ENCODE assay signal across 12 mouse cellular contexts in the genomic region with DNA sequence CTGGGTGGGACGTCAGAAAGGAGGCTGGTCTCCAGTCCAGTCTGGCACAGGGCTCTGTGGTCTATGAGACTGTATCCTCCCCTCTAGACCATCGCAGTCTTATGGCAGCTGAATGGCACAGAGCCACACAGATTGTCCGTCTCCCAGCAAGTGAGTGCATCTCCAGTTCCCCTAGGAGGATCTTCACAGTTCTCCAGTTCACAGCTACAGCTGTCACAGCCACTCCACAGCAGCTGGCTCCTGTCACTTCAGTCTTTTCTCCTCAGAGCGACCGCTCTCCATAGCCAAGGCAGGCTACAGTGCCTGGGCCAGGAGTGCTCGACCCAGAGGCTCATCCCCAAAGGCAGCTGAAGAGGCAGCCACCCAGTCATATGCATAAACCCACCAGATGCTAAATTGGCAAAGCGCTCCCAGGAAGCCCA. TPM values are rescaled to one million over a fixed set of nuclear protein-coding genes. Genes with fewer than 3 reads are reported as not detected.
DNase-seq lines count a peak whose midpoint lies in the region; ATAC-seq and TF ChIP-seq lines count a peak whose summit lies in the region.
"Had no signal": no experiment of that assay in that cellular context is flagged by ENCODE, and none has a peak within 500 bp of the region (broad histone marks: within the 10 kb centered on the region; RNA-seq: fewer than 3 reads in every experiment).

No protein-coding gene starts in this region.

- no peak overlapping the region for H3K4me3 ChIP-seq in kidney, embryonic 14.5 days (ENCODE audit: low read length)
- no peak overlapping the region for H3K4me3 ChIP-seq in embryonic facial prominence, embryonic 14.5 days (ENCODE audit: low read depth, low read length)
- H3K4me3 ChIP-seq in intestine, embryonic 16.5 days (ENCODE audit: low read length), result no peak overlapping the region
- no peak overlapping the region for H3K4me3 ChIP-seq in myocyte
- H3K4me3 ChIP-seq: heart, embryonic 15.5 days had no signal

- H3K9me3 ChIP-seq in kidney, embryonic 14.5 days (ENCODE audit: control insufficient read depth, low read length), result no peaks in the 10 kb centered on the region
- no peaks in the 10 kb centered on the region for H3K9me3 ChIP-seq in embryonic facial prominence, embryonic 14.5 days (ENCODE audit: control insufficient read depth, low read length)
- H3K9me3 ChIP-seq in intestine, embryonic 16.5 days (ENCODE audit: control insufficient read depth, low read length), result no peaks in the 10 kb centered on the region
- H3K9me3 ChIP-seq: heart, embryonic 15.5 days had no signal

- peak; percentile 26 for TF ChIP-seq POLR2A in myocyte (IDR thresholded peaks at IDR 0.05; ENCODE audit: insufficient read length, low read depth)

- H3K27ac ChIP-seq in kidney, embryonic 14.5 days (ENCODE audit: low read depth, low read length), result no peak overlapping the region
- H3K27ac ChIP-seq in embryonic facial prominence, embryonic 14.5 days (replicated peaks; ENCODE audit: low read depth, low read length), result no peak overlapping the region
- H3K27ac ChIP-seq in intestine, embryonic 16.5 days (ENCODE audit: low read length), result peak overlapping the region; percentile 42; the same call in 1 of the 2 replicates
- H3K27ac ChIP-seq: heart, embryonic 15.5 days had no signal

- peaks cover 43% of the 10 kb centered on the region for H3K27me3 ChIP-seq in kidney, embryonic 14.5 days (ENCODE audit: control insufficient read depth, insufficient read depth, low read length)
- H3K27me3 ChIP-seq in embryonic facial prominence, embryonic 14.5 days (replicated peaks; ENCODE audit: control insufficient read depth, insufficient read depth, low read length), result peaks cover 47% of the 10 kb centered on the region
- peaks cover 42% of the 10 kb centered on the region for H3K27me3 ChIP-seq in intestine, embryonic 16.5 days (replicated peaks; ENCODE audit: control insufficient read depth, insufficient read depth, low read length)
- H3K27me3 ChIP-seq in myocyte (ENCODE audit: control insufficient read depth, insufficient read depth, insufficient read length), result peaks cover 15% of the 10 kb centered on the region

- peaks cover 29% of the 10 kb centered on the region for H3K36me3 ChIP-seq in kidney, embryonic 14.5 days (ENCODE audit: control insufficient read depth, insufficient read depth, low read length)
- peaks cover 32% of the 10 kb centered on the region for H3K36me3 ChIP-seq in embryonic facial prominence, embryonic 14.5 days (ENCODE audit: control insufficient read depth, insufficient read depth, low read length)
- H3K36me3 ChIP-seq in intestine, embryonic 16.5 days (ENCODE audit: control insufficient read depth, insufficient read depth, low read length), result no peaks in the 10 kb centered on the region
- H3K36me3 ChIP-seq in myocyte (ENCODE audit: control insufficient read depth, insufficient read depth), result no peaks in the 10 kb centered on the region

- H3K79me2 ChIP-seq in myocyte (ENCODE audit: control insufficient read depth, insufficient read depth), result no peaks in the 10 kb centered on the region

- H3ac ChIP-seq in myocyte (ENCODE audit: control insufficient read depth, insufficient read length), result no peak overlapping the region

- H3K9ac ChIP-seq in kidney, embryonic 14.5 days (ENCODE audit: low read depth, low read length), result no peak overlapping the region
- H3K9ac ChIP-seq in embryonic facial prominence, embryonic 14.5 days (ENCODE audit: low read depth, low read length), result no peak overlapping the region
- H3K9ac ChIP-seq in intestine, embryonic 16.5 days (ENCODE audit: low read depth, low read length), result no peak overlapping the region
- H3K9ac ChIP-seq: heart, embryonic 15.5 days had no signal

- ATAC-seq in kidney, embryonic 14.5 days (ENCODE audit: low FRiP score, low TSS enrichment), result peak; percentile 65
- ATAC-seq in embryonic facial prominence, embryonic 14.5 days (ENCODE audit: low read depth), result peak; percentile 86
- peak; percentile 60 for ATAC-seq in intestine, embryonic 16.5 days
- ATAC-seq in frontal cortex, adult (ENCODE audit: low TSS enrichment), result no peak
- ATAC-seq in megakaryocyte, adult 5-6 weeks (ENCODE audit: poor library complexity, severe bottlenecking), result no peak
- ATAC-seq in monocyte, adult 5-6 weeks (replicated peaks; ENCODE audit: insufficient number of reproducible peaks, low FRiP score, low TSS enrichment, poor library complexity, severe bottlenecking), result no peak

- H3K4me2 ChIP-seq in kidney, embryonic 14.5 days (replicated peaks; ENCODE audit: low read depth, low read length), result no peak overlapping the region
- H3K4me2 ChIP-seq in embryonic facial prominence, embryonic 14.5 days (ENCODE audit: low read depth, low read length), result no peak overlapping the region
- no peak overlapping the region for H3K4me2 ChIP-seq in intestine, embryonic 16.5 days (ENCODE audit: low read depth, low read length)
- H3K4me2 ChIP-seq in myocyte (ENCODE audit: low read depth), result peak overlapping the region; percentile 34
- H3K4me2 ChIP-seq: heart, embryonic 15.5 days had no signal

- H3K4me1 ChIP-seq in kidney, embryonic 14.5 days (ENCODE audit: control insufficient read depth, insufficient read depth, low read length), result peaks cover 12% of the 10 kb centered on the region
- H3K4me1 ChIP-seq in embryonic facial prominence, embryonic 14.5 days (ENCODE audit: control insufficient read depth, insufficient read depth, low read length), result peaks cover 16% of the 10 kb centered on the region
- peaks cover 33% of the 10 kb centered on the region for H3K4me1 ChIP-seq in intestine, embryonic 16.5 days (ENCODE audit: control insufficient read depth, insufficient read depth, low read length)

- 41% methylated on average over 7 of the region's 7 CpGs for WGBS in kidney, embryonic 14.5 days
- WGBS in embryonic facial prominence, embryonic 14.5 days, result 75% methylated on average over 7 of the region's 7 CpGs
- WGBS in intestine, embryonic 16.5 days, result 60% methylated on average over 7 of the region's 7 CpGs

- DNase-seq in kidney, adult 9 months, result no peak
- peak; percentile 83 for DNase-seq in embryonic facial prominence, embryonic 14.5 days (ENCODE audit: low spot score)
- DNase-seq: adrenal gland, adult 2 months; right cerebral cortex, postnatal 25 days had no signal

TF ChIP-seq in myocyte, 11 proteins besides CTCF, POLR2A, EP300 and RAD21 (continues in another document):
- TF ChIP-seq SRF (IDR thresholded peaks at IDR 0.05; ENCODE audit: control insufficient read depth, insufficient read length, low read depth) (no peak), MAX (IDR thresholded peaks at IDR 0.05; ENCODE audit: low read depth) (no peak), E2F4 (IDR thresholded peaks at IDR 0.05; ENCODE audit: insufficient read depth) (no peak), TCF3 (IDR thresholded peaks at IDR 0.05; ENCODE audit: insufficient read length, low read depth) (peak; percentile 95), REST (IDR thresholded peaks at IDR 0.05; ENCODE audit: insufficient read depth, insufficient read length) (no peak), USF1 (IDR thresholded peaks at IDR 0.05; ENCODE audit: low read depth) (no peak)

RNA-seq across cellular contexts. Expression of a gene that starts 5.0 kb away (rescaled TPM):
- 0.13 TPM in 1 of 2 replicates, not detected in the other for polyA plus RNA-seq in kidney, embryonic 14.5 days (2014; fragmentation: Nextera tagmentation; extraction: Ambion mirVana)
- 0.29 and 0.60 TPM in 2 replicates for polyA plus RNA-seq in embryonic facial prominence, embryonic 14.5 days (2014; fragmentation: Nextera tagmentation; extraction: Ambion mirVana)
- 0.16 and 0.31 TPM in 2 replicates for polyA plus RNA-seq in intestine, embryonic 16.5 days (2015; fragmentation: Nextera tagmentation; extraction: Ambion mirVana)
- 1.5 TPM for polyA plus RNA-seq in myocyte (2012; fragmentation: generic; extraction: Trizol)
- not detected in 2 replicates for total RNA-seq in megakaryocyte, adult 5-6 weeks (2015)
- total RNA-seq in megakaryocyte, adult 5-6 weeks (2017), result 0.07 TPM in 1 of 2 replicates, not detected in the other
- not detected in 3 replicates for total RNA-seq in monocyte, adult 5-6 weeks (2017)
- total RNA-seq: megakaryocyte-erythroid progenitor cell, adult 5-6 weeks had no signal

RNA-seq across cellular contexts. Expression of a gene that starts 11.8 kb away (rescaled TPM):
- polyA plus RNA-seq in kidney, embryonic 14.5 days (2014; fragmentation: Nextera tagmentation; extraction: Ambion mirVana), result 60.6 and 85.6 TPM in 2 replicates
- polyA plus RNA-seq in embryonic facial prominence, embryonic 14.5 days (2014; fragmentation: Nextera tagmentation; extraction: Ambion mirVana), result 91.9 and 92.5 TPM in 2 replicates
- 90.9 and 94.8 TPM in 2 replicates for polyA plus RNA-seq in intestine, embryonic 16.5 days (2015; fragmentation: Nextera tagmentation; extraction: Ambion mirVana)
- 83.0 TPM for polyA plus RNA-seq in myocyte (2012; fragmentation: generic; extraction: Trizol)
- 17.4 and 21.0 TPM in 2 replicates for total RNA-seq in megakaryocyte, adult 5-6 weeks (2015)
- 17.8 and 19.3 TPM in 2 replicates for total RNA-seq in megakaryocyte, adult 5-6 weeks (2017)
- total RNA-seq in monocyte, adult 5-6 weeks (2017), result 18.0 to 34.3 TPM (median 25.7 TPM) in 3 replicates

RNA-seq across cellular contexts. Expression of a gene that starts 21.3 kb away (rescaled TPM):
- 49.6 and 66.3 TPM in 2 replicates for polyA plus RNA-seq in kidney, embryonic 14.5 days (2014; fragmentation: Nextera tagmentation; extraction: Ambion mirVana)
- 60.5 and 71.2 TPM in 2 replicates for polyA plus RNA-seq in embryonic facial prominence, embryonic 14.5 days (2014; fragmentation: Nextera tagmentation; extraction: Ambion mirVana)
- 52.5 and 54.6 TPM in 2 replicates for polyA plus RNA-seq in intestine, embryonic 16.5 days (2015; fragmentation: Nextera tagmentation; extraction: Ambion mirVana)
- polyA plus RNA-seq in myocyte (2012; fragmentation: generic; extraction: Trizol), result 55.0 TPM
- total RNA-seq in megakaryocyte, adult 5-6 weeks (2015), result 29.2 and 34.8 TPM in 2 replicates
- total RNA-seq in megakaryocyte, adult 5-6 weeks (2017), result 20.3 and 27.3 TPM in 2 replicates
- 39.7 to 67.5 TPM (median 48.1 TPM) in 3 replicates for total RNA-seq in monocyte, adult 5-6 weeks (2017)

RNA-seq across cellular contexts. Expression of a gene that starts 47.9 kb away (rescaled TPM):
- 1.4 and 2.6 TPM in 2 replicates for polyA plus RNA-seq in kidney, embryonic 14.5 days (2014; fragmentation: Nextera tagmentation; extraction: Ambion mirVana)
- polyA plus RNA-seq in embryonic facial prominence, embryonic 14.5 days (2014; fragmentation: Nextera tagmentation; extraction: Ambion mirVana), result 9.5 and 10.1 TPM in 2 replicates
- 1.9 and 2.5 TPM in 2 replicates for polyA plus RNA-seq in intestine, embryonic 16.5 days (2015; fragmentation: Nextera tagmentation; extraction: Ambion mirVana)
- 0.14 TPM for polyA plus RNA-seq in myocyte (2012; fragmentation: generic; extraction: Trizol)
- 0.11 TPM in 1 of 2 replicates, not detected in the other for total RNA-seq in megakaryocyte, adult 5-6 weeks (2015)
- 0.24 and 0.37 TPM in 2 replicates for total RNA-seq in megakaryocyte, adult 5-6 weeks (2017)
- total RNA-seq in monocyte, adult 5-6 weeks (2017), result 0.21 TPM in 1 of 3 replicates, not detected in the others

RNA-seq across cellular contexts. Expression of a gene that starts 49.4 kb away (rescaled TPM):
- polyA plus RNA-seq in kidney, embryonic 14.5 days (2014; fragmentation: Nextera tagmentation; extraction: Ambion mirVana), result 1.2 and 1.8 TPM in 2 replicates
- 7.1 and 13.7 TPM in 2 replicates for polyA plus RNA-seq in embryonic facial prominence, embryonic 14.5 days (2014; fragmentation: Nextera tagmentation; extraction: Ambion mirVana)
- 0.27 and 0.36 TPM in 2 replicates for polyA plus RNA-seq in intestine, embryonic 16.5 days (2015; fragmentation: Nextera tagmentation; extraction: Ambion mirVana)
- polyA plus RNA-seq in myocyte (2012; fragmentation: generic; extraction: Trizol), result 0.08 TPM
- total RNA-seq in megakaryocyte, adult 5-6 weeks (2015), result not detected in 2 replicates
- total RNA-seq in megakaryocyte, adult 5-6 weeks (2017), result not detected in 2 replicates
- total RNA-seq in monocyte, adult 5-6 weeks (2017), result 0.19 to 0.39 TPM in 2 of 3 replicates, not detected in the other

Comparison
In these comparisons a context has a peak if more than half of its experiments do, and no peak if none do; other contexts are left out.
1. ATAC-seq: peak in kidney, embryonic 14.5 days (single experiment), embryonic facial prominence, embryonic 14.5 days (single experiment) and intestine, embryonic 16.5 days (single experiment); none in frontal cortex, adult (single experiment), megakaryocyte, adult 5-6 weeks (single experiment) and monocyte, adult 5-6 weeks (single experiment).